32 mouse cellular contexts compared by ENCODE assay signal in genomic region chr6:86066727-86067126, GRCm38 (mm10). TPM values are rescaled to one million over a fixed set of nuclear protein-coding genes. Genes with fewer than 3 reads are reported as not detected.
A peak's percentile ranks its signal among the peaks of the same experiment; 100 is the strongest.
DNase-seq lines count a peak whose midpoint lies in the region; ATAC-seq and TF ChIP-seq lines count a peak whose summit lies in the region.
"Had no signal": no experiment of that assay in that cellular context is flagged by ENCODE, and none has a peak within 500 bp of the region (broad histone marks: within the 10 kb centered on the region; RNA-seq: fewer than 3 reads in every experiment).

No protein-coding gene starts in this region.

- no peaks in the 10 kb centered on the region for H3K36me3 ChIP-seq in forebrain, embryonic 14.5 days (ENCODE audit: control insufficient read depth, insufficient read depth, low read length)
- H3K36me3 ChIP-seq in forebrain, embryonic 11.5 days (ENCODE audit: control insufficient read depth, insufficient read depth, low read length) = no peaks in the 10 kb centered on the region
- H3K36me3 ChIP-seq in neural tube, embryonic 13.5 days = no peaks in the 10 kb centered on the region
- H3K36me3 ChIP-seq: heart, embryonic 13.5 days; liver, embryonic 13.5 days; neural tube, embryonic 12.5 days; stomach, embryonic 15.5 days had no signal

- H3K9me3 ChIP-seq in forebrain, embryonic 14.5 days (replicated peaks; ENCODE audit: control insufficient read depth, low read length) = no peaks in the 10 kb centered on the region
- no peaks in the 10 kb centered on the region for H3K9me3 ChIP-seq in forebrain, embryonic 11.5 days (ENCODE audit: control insufficient read depth, low read length)
- no peaks in the 10 kb centered on the region for H3K9me3 ChIP-seq in neural tube, embryonic 13.5 days
- H3K9me3 ChIP-seq: heart, embryonic 13.5 days; liver, embryonic 13.5 days; neural tube, embryonic 12.5 days; stomach, embryonic 15.5 days had no signal

- H3K4me1 ChIP-seq in forebrain, embryonic 14.5 days (ENCODE audit: control insufficient read depth, insufficient read depth, low read length) = peaks cover 70% of the 10 kb centered on the region
- peaks cover 21% of the 10 kb centered on the region for H3K4me1 ChIP-seq in forebrain, embryonic 11.5 days (replicated peaks; ENCODE audit: control insufficient read depth, insufficient read depth, low read length)
- peaks cover 98% of the 10 kb centered on the region for H3K4me1 ChIP-seq in neural tube, embryonic 13.5 days (replicated peaks)
- H3K4me1 ChIP-seq in olfactory bulb, adult 2 months (ENCODE audit: control insufficient read depth, insufficient read depth, low read length) = peaks cover 53% of the 10 kb centered on the region
- H3K4me1 ChIP-seq: stomach, embryonic 15.5 days had no signal

- no peak overlapping the region for H3K4me3 ChIP-seq in forebrain, embryonic 14.5 days (ENCODE audit: low read depth, low read length)
- H3K4me3 ChIP-seq in forebrain, embryonic 11.5 days (ENCODE audit: low read depth, low read length) = no peak overlapping the region
- no peak overlapping the region for H3K4me3 ChIP-seq in neural tube, embryonic 13.5 days
- H3K4me3 ChIP-seq in olfactory bulb, adult 2 months (ENCODE audit: insufficient read depth, low read depth, low read length) = no peak overlapping the region
- H3K4me3 ChIP-seq: heart, adult 2 months; heart, embryonic 13.5 days; liver, embryonic 13.5 days; neural tube, embryonic 12.5 days; stomach, embryonic 15.5 days had no signal

- ATAC-seq in forebrain, embryonic 14.5 days = no peak
- no peak for ATAC-seq in forebrain, embryonic 11.5 days (replicated peaks; ENCODE audit: low FRiP score)
- no peak for ATAC-seq in neural tube, embryonic 13.5 days (ENCODE audit: low read depth)
- ATAC-seq: CD4-positive, CD25-positive, alpha-beta regulatory T cell, adult 4 months had no signal

- TF ChIP-seq CTCF in olfactory bulb, adult 2 months (IDR thresholded peaks at IDR 0.05; ENCODE audit: insufficient read depth, low read depth, low read length) = no peak

- no peaks in the 10 kb centered on the region for H3K27me3 ChIP-seq in forebrain, embryonic 14.5 days (replicated peaks; ENCODE audit: control insufficient read depth, insufficient read depth, low read length)
- no peaks in the 10 kb centered on the region for H3K27me3 ChIP-seq in forebrain, embryonic 11.5 days (ENCODE audit: control insufficient read depth, insufficient read depth, low read length)
- H3K27me3 ChIP-seq in neural tube, embryonic 13.5 days = no peaks in the 10 kb centered on the region
- H3K27me3 ChIP-seq: heart, embryonic 13.5 days; neural tube, embryonic 12.5 days; stomach, embryonic 15.5 days had no signal

- H3K4me2 ChIP-seq in forebrain, embryonic 14.5 days (ENCODE audit: low read length) = no peak overlapping the region
- H3K4me2 ChIP-seq in forebrain, embryonic 11.5 days (ENCODE audit: low read depth, low read length, severe bottlenecking) = no peak overlapping the region
- no peak overlapping the region for H3K4me2 ChIP-seq in neural tube, embryonic 13.5 days
- H3K4me2 ChIP-seq: heart, embryonic 13.5 days; liver, embryonic 13.5 days; neural tube, embryonic 12.5 days; stomach, embryonic 15.5 days had no signal

- DNase-seq in forebrain, embryonic 14.5 days (ENCODE audit: low spot score) = no peak
- DNase-seq in forebrain, embryonic 11.5 days (ENCODE audit: low spot score) = no peak
- peak; percentile 45 for DNase-seq in layer of hippocampus, adult 11-12 months (ENCODE audit: low spot score)
- no peak for DNase-seq in layer of hippocampus, postnatal 25 days (ENCODE audit: extremely low spot score in 1 of 2, low spot score in 1 of 2)
- no peak for DNase-seq in neural tube, embryonic 10.5 days (ENCODE audit: extremely low spot score, low spot score)
- no peak for DNase-seq in adrenal gland, postnatal 10 days
- DNase-seq: adrenal gland, postnatal 25 days; cerebellum, adult 9-10 months; gastrocnemius, postnatal 36 days; heart, adult 2 months; heart, postnatal 14 days; kidney, adult 18-20 months; kidney, postnatal 4 days; liver, embryonic 13.5 days; lung, adult 2 months; thymus, adult 18-20 months; thymus, postnatal 36 days had no signal

- no peak overlapping the region for H3K9ac ChIP-seq in forebrain, embryonic 14.5 days (ENCODE audit: low read length)
- no peak overlapping the region for H3K9ac ChIP-seq in forebrain, embryonic 11.5 days (ENCODE audit: low read length)
- H3K9ac ChIP-seq in neural tube, embryonic 13.5 days = no peak overlapping the region
- H3K9ac ChIP-seq: heart, embryonic 13.5 days; liver, embryonic 13.5 days; neural tube, embryonic 12.5 days; stomach, embryonic 15.5 days had no signal

- H3K27ac ChIP-seq in forebrain, embryonic 14.5 days (ENCODE audit: low read depth, low read length) = peak overlapping the region; percentile 44; the same call in 1 of the 2 replicates
- no peak overlapping the region for H3K27ac ChIP-seq in forebrain, embryonic 11.5 days (ENCODE audit: low read depth, low read length)
- H3K27ac ChIP-seq in neural tube, embryonic 13.5 days (replicated peaks) = peak overlapping the region; percentile 92; the same call in 1 of the 2 replicates
- peak overlapping the region; percentile 100 for H3K27ac ChIP-seq in olfactory bulb, adult 2 months (ENCODE audit: insufficient read depth, low read depth, low read length)
- H3K27ac ChIP-seq: heart, adult 2 months; heart, embryonic 13.5 days; liver, embryonic 13.5 days; neural tube, embryonic 12.5 days; stomach, embryonic 15.5 days had no signal

- TF ChIP-seq POLR2A in olfactory bulb, adult 2 months (IDR thresholded peaks at IDR 0.05; ENCODE audit: insufficient read depth, low read depth, low read length) = no peak

- WGBS in forebrain, embryonic 14.5 days = 79% methylated on average over 6 of the region's 6 CpGs
- 92% methylated on average over 6 of the region's 6 CpGs for WGBS in forebrain, embryonic 11.5 days
- 72% methylated on average over 6 of the region's 6 CpGs for WGBS in neural tube, embryonic 13.5 days
- whole genome bisulfite sequencing in olfactory bulb, adult 2 months = 31% methylated on average over 6 of the region's 6 CpGs

RNA-seq across cellular contexts. Expression of gene Add2, which starts 38.2 kb away (rescaled TPM):
- 108 and 134 TPM in 2 replicates for polyA plus RNA-seq in forebrain, embryonic 14.5 days (2014; fragmentation: Nextera tagmentation; extraction: Ambion mirVana)
- polyA plus RNA-seq in forebrain, embryonic 11.5 days (2014; fragmentation: Nextera tagmentation; extraction: Ambion mirVana) = 61.0 and 68.3 TPM in 2 replicates
- total RNA-seq in layer of hippocampus, postnatal 25 days (2021) = 100 to 1,000 TPM; 279 to 295 TPM
- polyA plus RNA-seq in neural tube, embryonic 13.5 days (2015; fragmentation: Nextera tagmentation; extraction: Ambion mirVana) = 137 and 148 TPM in 2 replicates
- polyA plus RNA-seq in olfactory bulb, adult 2 months (2012; ENCODE audit: insufficient read depth, insufficient read length, low replicate concordance, missing spikeins) = 39.6 TPM in 1 of 2 replicates, not detected in the other
- 10 to 100 TPM in 1 of 2 experiments, 1 to 10 TPM in 1; 5.3 to 11.8 TPM for total RNA-seq in adrenal gland, postnatal 10 days (2021)
- total RNA-seq: gastrocnemius, adult 18-20 months; monocyte, adult 5-6 weeks had no signal
- polyA plus RNA-seq: CD4-positive, CD25-positive, alpha-beta regulatory T cell, adult 4 months had no signal

RNA-seq across cellular contexts. Expression of gene Figla, which starts 50.8 kb away (rescaled TPM):
- polyA plus RNA-seq in forebrain, embryonic 14.5 days (2014; fragmentation: Nextera tagmentation; extraction: Ambion mirVana) = not detected in 2 replicates
- polyA plus RNA-seq in forebrain, embryonic 11.5 days (2014; fragmentation: Nextera tagmentation; extraction: Ambion mirVana) = not detected in 2 replicates
- not detected for total RNA-seq in layer of hippocampus, postnatal 25 days (2021)
- polyA plus RNA-seq in neural tube, embryonic 13.5 days (2015; fragmentation: Nextera tagmentation; extraction: Ambion mirVana) = not detected in 2 replicates
- polyA plus RNA-seq in olfactory bulb, adult 2 months (2012; ENCODE audit: insufficient read depth, insufficient read length, low replicate concordance, missing spikeins) = not detected in 2 replicates
- not detected for total RNA-seq in adrenal gland, postnatal 10 days (2021)
- total RNA-seq: adrenal gland, postnatal 25 days; common myeloid progenitor, adult 5-6 weeks; gastrocnemius, adult 18-20 months; gastrocnemius, postnatal 36 days; heart, adult 2 months; heart, postnatal 14 days; left cerebral cortex, adult 18-20 months; left cerebral cortex, postnatal 36 days; megakaryocyte, adult 5-6 weeks; monocyte, adult 5-6 weeks had no signal
- polyA plus RNA-seq: CD4-positive, CD25-positive, alpha-beta regulatory T cell, adult 4 months; embryonic facial prominence, embryonic 11.5 days; heart, adult 2 months; heart, embryonic 13.5 days; kidney, embryonic 16.5 days; limb, embryonic 14.5 days; liver, embryonic 13.5 days; lung, adult 2 months; neural tube, embryonic 12.5 days; stomach, embryonic 15.5 days had no signal
